Mouse (Mus musculus) kidney, embryonic 15.5 days (tissue): ENCODE measurements around the gene Fam107a. TPM values are rescaled to one million over a fixed set of nuclear protein-coding genes. Genes with fewer than 3 reads are reported as not detected.

ENCODE experiments used
- ATAC-seq: fragments of 200-750 bp; cut with Nextera tagmentation; replicated peaks from 2 replicates; pipeline ENCODE4 v1.8.0; 2017; ENCODE audit warnings: moderate TSS enrichment; ENCODE audit not compliant: low FRiP score
- H3K27ac ChIP-seq: fragments of 300-500 bp; sonication (generic); 2 replicates; pipeline ENCODE4 v1.5.1; 2015; ENCODE audit warnings: mild to moderate bottlenecking, inconsistent platforms
- H3K27me3 ChIP-seq: fragments of 300-500 bp; sonication (generic); 2 replicates; pipeline ENCODE4 v1.6.1; 2015; ENCODE audit warnings: inconsistent platforms
- H3K36me3 ChIP-seq: fragments of 300-500 bp; sonication (generic); 2 replicates; pipeline ENCODE4 v1.6.1; 2015; ENCODE audit warnings: inconsistent platforms
- H3K4me1 ChIP-seq: fragments of 300-500 bp; sonication (generic); 2 replicates; pipeline ENCODE4 v1.6.1; 2015; ENCODE audit warnings: inconsistent platforms
- H3K4me2 ChIP-seq: fragments of 300-500 bp; sonication (generic); 2 replicates; pipeline ENCODE4 v1.6.1; 2015; ENCODE audit warnings: moderate library complexity, mild to moderate bottlenecking, inconsistent platforms
- H3K4me3 ChIP-seq: fragments of 300-500 bp; sonication (generic); replicated peaks from 2 replicates; pipeline ENCODE4 v1.5.1; 2015; ENCODE audit warnings: mild to moderate bottlenecking, inconsistent platforms
- H3K9ac ChIP-seq: fragments of 300-500 bp; sonication (generic); 2 replicates; pipeline ENCODE4 v1.6.1; 2015; ENCODE audit warnings: mild to moderate bottlenecking, inconsistent platforms
- H3K9me3 ChIP-seq: fragments of 300-500 bp; sonication (generic); replicated peaks from 2 replicates; pipeline ENCODE4 v1.6.1; 2016; ENCODE audit warnings: inconsistent platforms
- WGBS: fragments of 180-500 bp; shearing (Covaris S2); methylation state at CpG from one replicate; pipeline ENCODE4 v1.1.7; 2015; ENCODE audit warnings: mixed read lengths; 5-methylcytosine and 5-hydroxymethylcytosine counted together
- polyA plus RNA-seq: library from polyadenylated mRNA; unstranded; fragments of >200 nt; fragmentation: Nextera tagmentation; extraction: Ambion mirVana; gene quantifications from 2 replicates; pipeline ENCODE4 v1.2.1, GENCODE M21; 2015

Fam107a gene
- polyA plus RNA-seq, 1 experiment from 2014 or later = 5.7 TPM

DNA sequence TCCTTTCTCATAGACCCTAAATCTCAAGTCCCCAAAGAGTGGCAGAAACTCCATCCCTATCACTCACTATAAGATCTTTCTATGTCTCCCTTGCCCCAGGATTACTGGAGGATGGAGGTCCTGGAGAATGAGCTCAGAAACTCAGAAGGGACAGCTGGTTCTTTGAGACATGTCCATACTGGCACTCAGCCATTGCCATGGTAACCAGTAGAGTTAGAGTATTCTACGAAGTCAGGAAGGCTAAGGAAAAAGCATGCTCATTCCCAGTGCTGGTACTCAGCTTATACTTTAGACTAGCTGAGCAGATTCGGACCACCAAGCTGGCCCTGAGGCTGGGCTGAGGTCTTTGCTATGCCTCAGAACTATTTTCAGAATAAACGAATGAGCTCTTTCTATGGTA is 16.7 kb upstream of the Fam107a start:
- Histone ChIP-seq H3K4me2 (no peak overlapping the region), H3K27ac (no peak overlapping the region), H3K9ac (no peak overlapping the region), H3K4me1 (peaks cover 51% of the 10 kb centered on the region), H3K36me3 (no peaks in the 10 kb centered on the region), H3K4me3 (no peak overlapping the region), H3K27me3 (no peaks in the 10 kb centered on the region), H3K9me3 (no peaks in the 10 kb centered on the region)
- WGBS = 86% methylated on average over 3 of the region's 3 CpGs
- ATAC-seq = no peak

DNA sequence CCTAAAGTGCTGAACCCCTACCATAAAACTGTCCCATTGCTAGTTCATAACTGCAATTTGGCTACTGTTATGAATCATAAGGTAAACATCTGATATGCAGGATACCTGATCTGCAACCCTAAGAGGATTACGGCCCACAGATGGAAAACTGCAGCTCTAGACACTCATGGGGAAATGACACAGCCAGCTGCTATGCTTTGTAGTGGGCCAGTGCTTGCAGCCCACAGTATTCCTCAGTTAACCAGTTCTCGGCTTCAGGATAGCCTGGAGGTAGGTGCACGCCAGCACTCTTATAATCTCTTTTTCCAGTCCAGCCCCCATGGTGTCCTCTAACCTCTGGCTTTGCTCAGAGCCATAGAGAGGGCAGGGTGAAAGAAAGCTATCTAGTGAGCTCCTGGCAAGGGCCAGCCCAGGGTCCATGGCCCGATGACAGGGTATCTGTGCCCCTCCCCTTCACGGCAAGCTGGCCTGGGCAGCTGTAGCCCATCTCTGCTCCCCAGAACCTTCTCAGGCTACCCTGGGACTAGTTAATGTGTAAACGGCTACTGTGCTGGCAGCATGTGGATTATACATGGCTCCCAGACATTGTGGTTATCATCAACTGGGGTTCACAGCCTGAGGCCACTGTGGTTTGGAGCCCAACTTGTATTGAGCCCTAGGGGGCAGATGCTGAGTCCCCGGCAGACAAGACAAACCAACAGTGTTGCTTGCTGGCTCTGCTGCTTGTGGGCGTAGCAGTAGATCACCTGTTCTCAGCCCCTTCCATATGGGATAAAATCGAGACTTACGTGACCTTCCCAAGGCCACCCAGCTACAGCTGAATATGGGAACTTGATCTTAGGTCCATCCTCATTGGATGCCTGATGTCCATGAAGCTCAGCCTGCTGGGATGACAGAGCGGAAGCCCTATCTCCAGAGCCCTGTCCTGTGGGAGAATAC is 14.8 kb upstream of the Fam107a start:
- peaks cover 63% of the 10 kb centered on the region for H3K4me1 ChIP-seq
- peak overlapping the region; percentile 92 for H3K27ac ChIP-seq
- H3K36me3 ChIP-seq = no peaks in the 10 kb centered on the region
- H3K9ac ChIP-seq = no peak overlapping the region
- H3K9me3 ChIP-seq = no peaks in the 10 kb centered on the region
- WGBS = 65% methylated on average over 11 of the region's 11 CpGs
- no peaks in the 10 kb centered on the region for H3K27me3 ChIP-seq
- H3K4me3 ChIP-seq = no peak overlapping the region
- no peak overlapping the region for H3K4me2 ChIP-seq
- no peak for ATAC-seq

- Histone ChIP-seq H3K4me3 (no peak overlapping the region; the same call in 1 of the 2 replicates), H3K4me1 (peaks cover 70% of the 10 kb centered on the region), H3K36me3 (no peaks in the 10 kb centered on the region), H3K27ac (peak overlapping the region; percentile 92), H3K27me3 (no peaks in the 10 kb centered on the region), H3K9me3 (no peaks in the 10 kb centered on the region), H3K9ac (no peak overlapping the region), H3K4me2 (peak overlapping the region; percentile 48)
- WGBS = 36% methylated on average over 14 of the region's 14 CpGs
- ATAC-seq = peak; percentile 67
Observed at GRCm38 (mm10) chr14:8331307-8331905, 13.6 kb upstream of the Fam107a start.

- Histone ChIP-seq H3K9ac (no peak overlapping the region), H3K27ac (peak overlapping the region; percentile 92), H3K4me3 (no peak overlapping the region), H3K36me3 (no peaks in the 10 kb centered on the region), H3K4me1 (peaks cover 60% of the 10 kb centered on the region), H3K9me3 (no peaks in the 10 kb centered on the region), H3K27me3 (no peaks in the 10 kb centered on the region), H3K4me2 (no peak overlapping the region)
- 47% methylated on average over 6 of the region's 6 CpGs for WGBS
- ATAC-seq = no peak
Observed at GRCm38 (mm10) chr14:8330390-8330789, 12.6 kb upstream of the Fam107a start.

DNA sequence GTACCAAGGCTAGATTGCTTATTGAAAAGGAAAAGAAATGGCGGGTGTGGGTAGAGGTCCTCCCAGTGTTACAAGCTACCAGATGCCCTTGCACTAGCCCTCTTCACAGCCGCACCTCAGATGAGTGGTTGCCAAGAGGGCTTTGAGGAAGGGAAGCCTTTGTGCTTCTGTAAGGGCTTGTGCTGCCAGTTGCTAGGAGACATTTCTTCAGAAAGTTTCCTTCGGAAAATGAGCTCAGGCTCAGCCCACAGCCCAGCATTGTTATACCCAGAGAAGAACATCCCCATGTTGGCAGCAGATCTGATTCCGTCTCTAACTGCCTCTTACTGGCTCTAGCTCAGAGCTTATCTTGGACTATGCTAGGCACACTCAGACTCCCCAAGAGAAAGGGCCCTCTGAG is 11.7 kb upstream of the Fam107a start:
- no peak overlapping the region for H3K4me3 ChIP-seq
- ATAC-seq = no peak

DNA sequence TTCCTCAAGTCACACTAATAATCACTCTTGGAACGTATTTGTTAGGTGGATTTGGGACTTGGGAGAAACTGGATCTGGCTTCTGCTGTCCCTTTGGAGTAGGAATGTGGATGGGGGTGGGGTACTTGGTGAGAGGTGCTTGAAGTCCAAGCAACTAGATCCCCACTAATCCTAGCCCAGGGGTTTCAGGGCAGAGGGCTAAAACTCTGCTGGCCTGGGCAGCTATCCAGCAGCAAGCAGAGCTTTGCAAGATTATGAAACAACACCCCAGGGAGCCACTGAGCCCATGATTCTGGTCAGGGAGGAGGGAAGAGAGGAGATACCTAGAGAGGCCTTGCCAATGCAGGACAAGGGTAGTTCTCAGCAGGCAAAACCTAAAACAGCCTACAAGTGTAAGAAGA is 9.5 kb upstream of the Fam107a start:
- Histone ChIP-seq H3K9ac (no peak overlapping the region), H3K4me2 (no peak overlapping the region), H3K4me3 (no peak overlapping the region), H3K27me3 (no peaks in the 10 kb centered on the region), H3K36me3 (no peaks in the 10 kb centered on the region), H3K9me3 (no peaks in the 10 kb centered on the region), H3K4me1 (peaks cover 49% of the 10 kb centered on the region), H3K27ac (peak overlapping the region; percentile 71)
- WGBS = 42% methylated on average over 1 of the region's 1 CpGs
- ATAC-seq = no peak

More for the DNA sequence above, 11.7 kb upstream of the Fam107a start:
- H3K9ac ChIP-seq = no peak overlapping the region
- H3K9me3 ChIP-seq = no peaks in the 10 kb centered on the region
- no peaks in the 10 kb centered on the region for H3K36me3 ChIP-seq
- WGBS = 75% methylated on average over 4 of the region's 4 CpGs
- 0 out of 2 replicates have a peak overlapping the region, but pooled peaks have one; percentile 92 for H3K27ac ChIP-seq
- no peaks in the 10 kb centered on the region for H3K27me3 ChIP-seq
- H3K4me1 ChIP-seq = peaks cover 59% of the 10 kb centered on the region
- no peak overlapping the region for H3K4me2 ChIP-seq

DNA sequence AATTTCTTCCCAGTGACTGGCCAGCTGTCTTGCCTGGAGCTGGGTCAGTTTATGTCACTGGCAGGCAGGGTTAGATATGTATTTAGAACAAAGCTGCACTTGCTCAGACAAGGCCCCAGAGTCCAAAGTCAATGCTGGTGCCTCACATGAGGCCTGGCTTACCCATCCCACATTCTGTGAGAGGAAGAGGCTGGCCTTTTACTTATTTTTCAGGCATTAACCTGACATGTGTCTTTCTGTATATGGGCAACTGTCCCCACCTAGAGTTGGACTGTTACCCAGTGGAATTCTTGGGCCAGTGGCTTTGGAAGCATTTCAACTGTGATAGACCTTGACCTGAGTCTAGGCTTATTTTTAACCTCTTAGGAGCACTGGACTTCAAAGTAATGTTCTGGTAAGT is 9.1 kb upstream of the Fam107a start:
- Histone ChIP-seq H3K4me3 (no peak overlapping the region), H3K27me3 (no peaks in the 10 kb centered on the region), H3K4me2 (no peak overlapping the region), H3K27ac (peak overlapping the region; percentile 71), H3K9ac (no peak overlapping the region), H3K9me3 (no peaks in the 10 kb centered on the region), H3K36me3 (no peaks in the 10 kb centered on the region), H3K4me1 (peaks cover 45% of the 10 kb centered on the region)
- no peak for ATAC-seq

DNA sequence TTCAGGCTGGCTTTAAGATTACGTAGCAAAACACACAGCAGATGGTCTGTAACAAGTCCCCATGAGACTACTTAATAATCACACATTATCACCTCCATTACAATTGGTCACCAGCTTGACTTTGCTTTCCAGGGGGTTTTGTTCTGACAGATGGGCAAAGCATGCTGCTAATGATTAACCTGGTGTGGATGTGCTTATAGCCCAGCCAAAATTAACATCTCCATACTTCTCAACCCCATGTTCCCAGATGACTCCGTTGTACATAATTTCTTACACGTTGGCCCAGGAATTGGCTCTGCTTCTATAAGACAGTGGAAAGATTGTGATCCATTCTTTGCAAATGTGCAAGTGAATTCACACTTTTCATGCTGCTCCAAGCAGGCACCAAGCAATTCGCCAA is 7.9 kb upstream of the Fam107a start:
- 77% methylated on average over 4 of the region's 4 CpGs for WGBS
- Histone ChIP-seq H3K27ac (no peak overlapping the region), H3K27me3 (no peaks in the 10 kb centered on the region), H3K9ac (no peak overlapping the region), H3K4me1 (peaks cover 33% of the 10 kb centered on the region), H3K4me3 (no peak overlapping the region), H3K4me2 (no peak overlapping the region), H3K9me3 (no peaks in the 10 kb centered on the region), H3K36me3 (no peaks in the 10 kb centered on the region)
- no peak for ATAC-seq

- H3K4me2 ChIP-seq = no peak overlapping the region
- no peaks in the 10 kb centered on the region for H3K36me3 ChIP-seq
- no peaks in the 10 kb centered on the region for H3K9me3 ChIP-seq
- H3K27ac ChIP-seq = no peak overlapping the region
- H3K27me3 ChIP-seq = peaks cover 20% of the 10 kb centered on the region
- H3K9ac ChIP-seq = no peak overlapping the region
- peaks cover 20% of the 10 kb centered on the region for H3K4me1 ChIP-seq
- ATAC-seq = no peak
- WGBS = 89% methylated on average over 3 of the region's 3 CpGs
- H3K4me3 ChIP-seq = no peak overlapping the region
Observed at GRCm38 (mm10) chr14:8320528-8320927, 2.7 kb upstream of the Fam107a start.

DNA sequence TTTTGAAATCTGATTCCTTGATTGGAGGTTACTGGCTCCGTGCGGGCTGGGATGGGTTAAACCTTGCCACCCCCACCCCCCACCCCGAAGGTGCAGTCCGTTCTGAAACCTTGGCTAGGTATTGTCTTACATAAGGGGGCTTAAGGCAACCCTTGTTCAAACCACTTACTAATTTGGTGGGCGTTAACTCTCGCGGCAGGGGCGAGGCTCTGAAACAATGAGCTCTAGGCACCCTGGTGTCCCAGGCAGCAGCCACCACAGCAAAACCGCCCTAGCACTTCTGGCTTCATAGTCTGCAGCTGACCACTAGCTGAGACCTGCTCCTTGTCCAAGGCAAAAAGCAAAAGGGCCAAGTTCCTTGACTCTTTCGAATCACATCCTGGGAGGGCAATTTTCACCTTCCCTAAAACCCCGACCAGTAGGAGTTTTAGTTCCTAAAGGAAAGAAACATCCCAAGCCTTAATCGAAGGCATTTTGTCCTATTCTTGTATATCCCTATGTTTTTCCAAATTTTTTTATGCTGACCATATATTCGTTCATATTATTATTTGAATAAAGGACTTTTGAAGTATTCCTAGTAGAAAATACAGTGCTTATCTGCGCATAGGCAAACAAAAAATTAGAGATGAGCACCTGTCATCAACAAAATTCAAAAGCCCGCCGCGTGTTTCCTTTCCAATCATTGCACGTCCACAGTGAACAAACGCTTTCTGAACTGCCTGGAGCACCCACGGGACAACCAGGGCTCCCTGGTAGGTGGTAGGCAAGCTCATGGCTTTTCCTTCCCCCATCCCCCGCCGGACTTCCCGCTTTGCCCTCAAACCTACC is 1.2 kb downstream of the Fam107a start:
- 0 out of 2 replicates have a peak overlapping the region, but pooled peaks have one; percentile 0 for H3K27ac ChIP-seq
- peaks cover 26% of the 10 kb centered on the region for H3K4me1 ChIP-seq
- 2% methylated on average over 23 of the region's 23 CpGs for WGBS
- H3K9me3 ChIP-seq = no peaks in the 10 kb centered on the region
- peak overlapping the region; percentile 36 for H3K4me3 ChIP-seq
- no peaks in the 10 kb centered on the region for H3K36me3 ChIP-seq
- peak; percentile 43 for ATAC-seq
- H3K4me2 ChIP-seq = peak overlapping the region; percentile 60
- peaks cover 28% of the 10 kb centered on the region for H3K27me3 ChIP-seq
- 0 out of 2 replicates have a peak overlapping the region, but pooled peaks have one; percentile 23 for H3K9ac ChIP-seq

GRCm38 (mm10) chr14:8315169-8315568 is 2.7 kb downstream of the Fam107a start:
- Histone ChIP-seq H3K4me2 (0 out of 2 replicates have a peak overlapping the region, but pooled peaks have one; percentile 60), H3K4me3 (no peak overlapping the region), H3K36me3 (no peaks in the 10 kb centered on the region), H3K4me1 (peaks cover 27% of the 10 kb centered on the region), H3K9ac (no peak overlapping the region), H3K27me3 (peaks cover 28% of the 10 kb centered on the region), H3K27ac (no peak overlapping the region), H3K9me3 (no peaks in the 10 kb centered on the region)
- WGBS = 39% methylated on average over 6 of the region's 6 CpGs
- ATAC-seq = no peak

DNA sequence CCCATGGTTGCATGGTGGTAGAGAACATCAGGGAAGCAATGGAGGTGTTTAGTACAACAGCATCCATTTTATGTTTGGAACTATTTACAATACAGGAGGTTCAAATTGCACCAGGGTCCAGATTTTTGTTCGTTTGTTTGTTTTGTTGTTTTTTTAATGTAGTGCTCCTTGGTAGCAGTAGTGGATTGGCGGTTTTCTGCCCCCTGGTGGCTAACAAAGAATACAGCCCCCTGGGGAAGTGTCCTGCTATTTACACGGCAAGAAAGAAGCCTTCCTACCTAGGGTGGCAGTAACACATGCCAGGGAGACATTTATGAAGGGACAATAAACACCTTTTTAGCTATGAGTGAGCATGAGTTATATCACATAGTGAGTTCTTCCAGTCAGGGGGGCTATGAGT is 3.3 kb downstream of the Fam107a start:
- Histone ChIP-seq H3K36me3 (no peaks in the 10 kb centered on the region), H3K4me1 (peaks cover 33% of the 10 kb centered on the region), H3K9ac (no peak overlapping the region), H3K4me2 (no peak overlapping the region), H3K9me3 (no peaks in the 10 kb centered on the region), H3K27ac (no peak overlapping the region), H3K4me3 (no peak overlapping the region), H3K27me3 (peaks cover 28% of the 10 kb centered on the region)
- WGBS = 36% methylated on average over 3 of the region's 3 CpGs
- no peak for ATAC-seq
